Mouse (Mus musculus): ENCODE data around the gene Adgrg5.

Gene Adgrg5

DNA sequence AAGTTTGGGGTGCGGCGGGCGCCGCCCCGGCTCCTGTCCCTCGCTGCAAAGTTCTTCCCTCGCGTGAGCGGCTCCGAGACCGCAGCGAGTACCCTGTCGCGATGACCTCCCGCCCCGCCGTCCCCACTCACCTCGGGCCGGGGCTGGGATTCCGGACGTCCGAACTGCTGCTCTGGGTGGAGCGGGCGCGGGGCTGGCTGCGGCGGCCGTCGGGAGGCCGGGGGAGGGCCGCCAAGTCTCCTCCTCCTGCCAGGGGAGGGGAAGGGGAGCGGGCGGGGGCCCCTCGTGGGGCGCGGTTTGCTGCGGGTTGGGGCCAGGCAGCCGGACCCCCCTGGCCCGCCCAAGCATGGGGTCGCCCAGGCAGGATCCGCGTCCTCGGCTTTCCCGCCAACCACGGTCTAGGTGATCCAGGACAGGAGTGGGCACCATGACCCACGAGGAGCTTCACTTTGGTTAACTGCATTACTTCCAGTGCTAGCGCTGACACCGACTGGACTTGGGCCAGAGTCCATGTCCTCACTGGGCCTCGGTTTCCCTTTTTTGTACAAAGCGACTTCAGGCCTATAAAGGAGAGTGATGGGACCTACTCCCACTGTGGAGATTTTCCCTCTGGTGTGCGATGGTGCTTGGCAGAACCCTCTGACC lies 5.5 kb upstream of the Adgrg5 start, which contains the start of gene Ccdc102a:
TSS of gene Ccdc102a (minus strand) at position 248 of the 645 bp plus-strand sequence.
- no peak for DNase-seq

DNA sequence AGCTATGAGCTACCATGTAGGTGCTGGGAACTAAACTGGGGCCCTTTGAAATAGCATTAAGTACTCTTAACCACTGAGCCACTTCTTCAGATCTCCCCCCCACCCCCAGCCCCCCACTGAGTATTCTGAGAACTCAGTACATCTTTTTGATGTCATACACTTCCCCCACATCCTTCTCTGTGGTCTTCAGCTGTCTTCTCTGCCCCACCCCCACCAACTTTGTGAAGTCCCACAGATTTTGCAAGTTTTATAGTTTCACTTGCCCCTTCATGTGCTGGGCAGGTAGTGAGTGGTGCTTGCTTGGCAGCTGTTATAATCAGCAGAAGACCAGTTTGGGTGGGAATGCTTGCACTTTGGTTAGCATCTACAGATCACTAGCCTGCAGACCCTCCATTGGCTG lies 4.2 kb upstream of the Adgrg5 start:
- no peak for DNase-seq

DNA sequence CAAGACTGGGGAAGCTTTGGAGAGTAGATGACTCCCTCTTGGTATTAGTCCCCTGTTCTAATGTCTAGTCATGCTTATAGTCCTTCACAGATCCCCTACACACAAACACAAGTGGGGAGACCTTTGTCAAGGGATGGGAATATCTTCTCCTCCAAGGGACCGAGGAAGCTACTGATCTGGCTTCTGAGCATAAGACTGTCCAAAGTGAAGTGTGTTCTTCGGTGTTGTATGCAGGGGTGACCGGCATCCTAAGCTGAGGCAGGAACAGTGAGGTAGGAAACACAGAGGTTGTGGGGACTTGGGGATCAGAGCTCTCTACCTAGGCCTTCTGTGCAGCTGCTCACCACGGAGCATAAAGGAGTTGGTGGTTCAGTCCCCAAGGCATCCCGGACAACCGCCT lies 1.3 kb upstream of the Adgrg5 start:
- DNase-seq: no peak

DNA sequence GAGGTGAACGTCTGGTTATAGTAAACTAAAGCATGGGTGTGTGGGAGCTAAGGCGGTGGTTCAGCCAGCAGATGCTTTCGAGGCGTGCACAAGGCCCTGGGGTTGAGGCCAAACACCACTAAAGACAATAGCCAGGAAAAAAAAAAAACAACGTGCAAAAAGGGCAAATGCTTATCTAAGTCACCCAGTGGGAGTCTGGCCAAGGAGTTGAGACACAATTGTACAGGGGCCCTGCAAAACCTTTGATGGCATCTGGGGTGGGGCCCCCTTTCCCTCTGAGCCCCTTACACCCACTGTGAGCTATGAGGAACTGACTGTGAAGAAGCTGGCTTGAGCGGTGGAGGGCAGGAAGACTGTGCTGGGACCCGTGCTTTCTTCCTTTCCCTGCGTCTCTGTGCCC lies 892 bp upstream of the Adgrg5 start:
- DNase-seq: no peak

DNA sequence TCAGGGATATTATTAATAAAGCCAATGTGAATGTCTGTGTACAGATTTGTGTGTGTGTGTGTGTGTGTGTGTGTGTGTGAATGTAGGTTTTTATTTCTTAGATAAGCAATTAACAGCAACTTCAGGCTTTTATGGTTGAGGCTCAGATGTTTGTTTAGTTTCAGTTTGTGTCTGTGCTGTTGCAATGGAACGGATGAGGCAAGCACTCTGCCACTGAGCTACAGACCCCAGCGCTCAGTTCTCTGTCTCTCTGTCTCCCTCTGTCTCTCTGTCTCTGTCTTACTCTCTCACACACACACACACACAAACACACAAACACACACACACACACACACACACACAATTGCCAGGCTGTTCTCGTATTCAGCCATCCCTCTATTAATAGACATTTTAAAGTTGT lies 4.7 kb downstream of the Adgrg5 start:
- no peak for DNase-seq

DNA sequence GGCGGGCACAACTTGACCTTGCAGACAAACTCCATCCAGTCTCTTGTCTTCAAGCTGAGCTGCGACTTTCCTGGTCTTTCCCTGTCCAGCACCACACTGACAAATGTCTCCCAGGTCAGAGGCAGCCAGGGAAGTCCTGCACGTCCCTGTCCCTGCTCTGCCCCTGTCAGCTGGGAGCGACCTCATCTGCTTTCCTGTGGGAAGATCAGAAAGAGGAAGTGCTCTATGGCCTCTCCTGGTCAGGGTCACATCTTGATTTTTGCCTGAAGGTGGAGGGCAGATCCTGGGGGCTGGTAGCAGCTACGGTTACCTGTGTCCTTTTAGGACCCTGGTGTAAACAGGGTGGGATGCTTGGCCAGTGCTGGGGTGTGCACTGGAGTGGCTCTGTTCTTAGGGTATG lies 10.4 kb downstream of the Adgrg5 start:
- no peak for DNase-seq

DNA sequence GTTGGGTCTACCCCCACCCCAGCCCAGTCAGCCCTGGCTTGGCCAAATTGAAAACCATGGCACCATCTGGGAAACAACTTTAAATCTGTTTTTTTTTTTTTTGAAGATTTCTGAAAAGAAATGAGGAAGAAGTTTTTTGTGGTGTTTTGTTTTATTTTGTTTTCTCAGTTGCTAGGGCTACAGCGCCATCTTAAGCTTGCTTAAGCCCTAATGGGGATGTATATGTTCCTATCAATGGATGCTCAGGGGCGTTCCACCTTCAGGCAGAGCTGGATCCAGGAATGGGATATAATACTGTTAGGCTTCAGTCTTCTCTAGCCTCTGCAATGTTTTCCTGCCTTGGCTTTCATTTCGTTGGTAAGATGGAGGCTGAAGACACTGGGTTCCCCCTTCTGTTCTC lies 11.7 kb downstream of the Adgrg5 start:
- no peak for DNase-seq

DNA sequence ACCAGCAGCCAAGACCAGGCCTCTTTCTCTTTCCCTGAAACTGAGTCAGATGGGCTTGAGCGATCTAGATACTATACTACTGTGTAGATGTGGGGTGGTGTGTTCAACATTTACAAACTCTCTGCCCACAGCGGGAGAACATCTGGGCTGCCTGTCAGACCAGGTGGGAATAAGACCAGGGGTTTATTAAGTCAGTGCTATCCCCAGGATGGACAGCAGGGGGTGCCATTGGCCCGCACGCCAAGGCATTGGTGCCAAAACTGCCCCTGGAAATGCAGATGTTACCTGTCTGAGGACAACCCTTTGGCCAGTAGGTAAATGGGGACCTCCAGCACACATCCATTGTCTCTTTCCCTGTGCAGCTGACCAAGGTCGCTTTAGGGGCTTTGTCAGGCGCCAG lies 19.1 kb downstream of the Adgrg5 start:
- DNase-seq: peak; percentile 74

DNA sequence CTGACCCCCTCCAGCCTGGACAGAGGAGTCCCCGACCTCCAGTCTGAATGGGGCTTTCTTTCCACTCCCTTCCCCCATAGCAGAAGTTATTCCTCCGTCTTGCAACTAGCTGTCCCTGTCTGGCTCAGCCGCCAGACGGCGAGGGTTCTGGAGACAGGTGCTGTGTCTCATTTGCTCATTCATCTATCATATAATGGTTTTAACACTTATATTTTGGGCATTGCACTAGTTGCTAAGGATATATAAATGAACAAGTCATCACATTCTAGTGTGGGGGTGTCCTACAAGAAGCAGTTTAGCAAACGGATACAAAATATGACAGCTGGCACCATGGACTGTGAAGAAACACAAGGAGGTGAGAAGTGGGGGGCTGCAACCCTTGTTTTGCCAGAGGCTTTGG lies 21.7 kb downstream of the Adgrg5 start:
- no peak for DNase-seq

DNA sequence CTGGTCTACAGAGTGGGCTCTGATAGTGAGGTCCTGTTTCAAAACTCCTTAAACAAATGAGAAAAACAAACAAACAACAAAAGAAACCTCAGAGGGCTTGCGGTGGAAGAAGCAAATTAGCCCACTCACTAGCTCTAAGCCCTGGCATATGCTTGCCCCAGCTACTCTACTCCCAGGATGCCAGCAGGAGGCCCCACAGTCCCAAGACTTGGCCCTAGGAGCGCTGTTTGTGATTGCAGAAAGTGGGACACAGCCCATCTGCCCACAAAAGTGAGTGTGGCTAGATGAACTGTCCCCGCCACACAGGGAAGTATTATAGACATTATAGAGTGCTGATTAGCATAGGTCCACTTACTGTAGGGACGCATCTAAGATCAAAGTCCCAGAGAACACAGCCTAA lies 24.9 kb downstream of the Adgrg5 start:
- no peak for DNase-seq

DNA sequence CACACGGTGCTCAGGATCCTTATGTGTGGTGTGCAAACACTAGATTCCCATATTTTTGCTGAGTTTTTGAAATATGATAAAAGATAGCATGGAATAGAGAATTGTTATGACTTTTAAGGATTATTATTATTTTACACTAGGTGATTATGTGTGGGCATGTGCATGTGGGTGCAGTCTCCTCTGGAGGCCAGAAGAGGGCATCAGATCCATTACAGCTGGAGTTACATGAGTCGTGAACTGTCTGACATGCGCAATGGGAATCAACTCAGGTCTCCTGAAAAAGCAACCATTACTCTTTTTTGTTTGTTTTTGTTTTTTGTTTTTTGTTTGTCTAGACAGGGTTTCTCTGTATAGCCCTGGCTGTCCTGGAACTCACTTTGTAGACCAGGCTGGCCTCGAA lies 25.5 kb downstream of the Adgrg5 start:
- no peak for DNase-seq

DNA sequence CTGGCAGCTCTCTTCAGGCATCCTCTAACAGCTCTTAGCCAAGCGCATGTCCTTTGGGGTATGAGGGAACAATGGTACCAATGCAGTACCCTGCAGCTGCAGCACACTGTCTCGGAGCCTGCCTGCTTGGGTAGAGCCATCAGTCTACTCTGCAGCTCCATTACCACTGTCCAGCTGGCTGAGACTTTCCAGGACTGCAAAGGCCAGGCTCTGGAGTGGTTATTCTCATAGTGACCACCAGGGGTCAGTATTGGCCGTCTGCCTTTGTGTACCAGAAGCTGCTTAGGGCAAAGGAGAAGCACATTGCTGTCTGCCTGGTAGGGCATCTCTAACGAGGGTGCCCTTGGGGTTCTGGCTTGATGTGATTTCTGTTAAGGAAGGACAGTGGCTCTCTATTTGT lies 26.6 kb downstream of the Adgrg5 start:
- DNase-seq: peak; percentile 88

DNA sequence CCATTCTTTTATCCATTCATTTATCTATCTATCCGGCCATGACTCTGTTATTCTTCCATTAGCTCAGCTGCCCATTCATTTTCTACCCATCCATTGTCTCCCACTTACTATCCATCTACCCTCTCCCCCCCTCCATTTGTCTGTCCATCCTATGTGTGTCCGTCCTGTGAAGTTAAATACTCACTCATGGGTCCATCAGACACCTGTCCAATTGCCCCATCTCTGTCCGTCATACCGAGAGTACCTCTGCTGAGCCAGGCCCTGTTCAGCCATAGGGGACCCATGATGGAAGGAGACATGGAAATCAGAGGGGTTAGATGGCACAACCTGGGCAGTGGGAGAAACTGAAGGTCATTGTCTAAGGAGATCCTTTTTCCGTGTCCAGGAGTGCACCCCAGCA lies 27.0 kb downstream of the Adgrg5 start:
- DNase-seq: no peak

DNA sequence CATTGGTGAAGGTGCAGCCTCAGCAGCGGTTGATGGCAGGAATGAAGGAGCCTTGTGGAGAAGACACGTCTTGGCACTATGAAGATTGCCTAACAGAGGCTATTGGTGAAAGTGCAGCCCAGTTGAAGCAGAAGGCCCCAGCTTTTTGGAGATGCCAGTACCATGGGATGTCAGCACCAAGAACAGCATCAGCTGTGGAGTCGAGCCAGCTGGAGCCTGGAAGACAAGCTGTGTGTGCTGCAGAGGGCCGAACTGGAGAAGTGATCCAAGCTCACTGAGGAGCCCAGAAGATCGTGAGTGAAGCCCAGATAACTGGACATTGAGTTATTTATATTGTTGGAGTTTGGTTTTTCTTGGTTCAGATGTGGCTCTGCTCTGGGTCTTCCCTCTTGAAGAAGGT lies 28.6 kb downstream of the Adgrg5 start:
- no peak for DNase-seq

DNA sequence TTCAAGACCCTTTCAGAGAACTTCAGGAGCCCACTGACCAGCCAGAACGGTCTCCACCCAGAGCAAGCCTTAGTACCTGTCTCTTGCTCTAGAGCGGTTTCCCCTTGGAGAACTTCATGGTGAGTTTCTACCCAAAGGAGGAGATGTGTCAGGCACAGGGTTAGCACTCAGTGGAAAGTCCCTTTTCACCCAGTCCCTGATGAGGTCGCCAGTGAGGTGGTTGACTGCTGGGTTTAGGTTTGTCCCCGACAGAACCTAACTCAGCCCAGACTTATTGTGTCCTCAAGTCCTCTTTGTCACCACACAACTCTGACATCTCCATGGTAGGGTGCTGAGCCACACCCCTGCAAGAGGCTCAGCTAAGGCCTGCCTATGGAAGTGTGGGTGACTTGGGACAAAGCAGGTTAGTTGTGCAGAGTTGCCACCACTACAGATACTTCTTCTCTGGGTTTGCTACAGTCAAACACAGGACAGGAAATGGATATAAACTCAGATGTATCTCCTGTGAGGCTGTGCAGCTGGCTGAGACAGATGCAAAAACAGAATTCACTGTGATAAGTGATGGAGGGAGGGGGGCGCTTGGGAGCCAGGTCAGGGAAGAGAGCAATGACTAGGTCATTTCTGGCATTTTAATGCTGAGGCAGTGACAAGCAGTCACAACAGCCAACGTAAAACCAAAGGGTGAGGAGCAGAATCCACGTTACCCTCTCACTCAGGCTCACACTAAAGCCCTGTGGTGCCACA lies 30.3 kb downstream of the Adgrg5 start:
- no peak for DNase-seq

DNA sequence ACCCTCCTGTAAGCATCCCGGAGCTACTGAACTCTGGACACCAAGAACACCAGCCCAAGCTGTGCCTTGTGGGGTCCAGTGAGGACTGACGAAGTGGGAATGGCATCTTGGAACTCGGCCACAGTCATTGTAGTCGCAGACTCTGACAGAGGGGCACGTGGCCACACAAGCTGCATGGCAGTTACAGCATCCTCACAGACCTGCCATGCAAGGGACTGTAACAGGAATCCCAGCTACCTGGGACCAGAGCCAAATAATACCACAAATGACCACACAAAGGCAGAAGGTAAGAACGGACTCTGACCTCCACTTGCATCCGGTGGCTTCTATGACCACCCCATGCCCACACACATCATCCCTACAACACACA lies 30.9 kb downstream of the Adgrg5 start:
- no peak for DNase-seq

DNA sequence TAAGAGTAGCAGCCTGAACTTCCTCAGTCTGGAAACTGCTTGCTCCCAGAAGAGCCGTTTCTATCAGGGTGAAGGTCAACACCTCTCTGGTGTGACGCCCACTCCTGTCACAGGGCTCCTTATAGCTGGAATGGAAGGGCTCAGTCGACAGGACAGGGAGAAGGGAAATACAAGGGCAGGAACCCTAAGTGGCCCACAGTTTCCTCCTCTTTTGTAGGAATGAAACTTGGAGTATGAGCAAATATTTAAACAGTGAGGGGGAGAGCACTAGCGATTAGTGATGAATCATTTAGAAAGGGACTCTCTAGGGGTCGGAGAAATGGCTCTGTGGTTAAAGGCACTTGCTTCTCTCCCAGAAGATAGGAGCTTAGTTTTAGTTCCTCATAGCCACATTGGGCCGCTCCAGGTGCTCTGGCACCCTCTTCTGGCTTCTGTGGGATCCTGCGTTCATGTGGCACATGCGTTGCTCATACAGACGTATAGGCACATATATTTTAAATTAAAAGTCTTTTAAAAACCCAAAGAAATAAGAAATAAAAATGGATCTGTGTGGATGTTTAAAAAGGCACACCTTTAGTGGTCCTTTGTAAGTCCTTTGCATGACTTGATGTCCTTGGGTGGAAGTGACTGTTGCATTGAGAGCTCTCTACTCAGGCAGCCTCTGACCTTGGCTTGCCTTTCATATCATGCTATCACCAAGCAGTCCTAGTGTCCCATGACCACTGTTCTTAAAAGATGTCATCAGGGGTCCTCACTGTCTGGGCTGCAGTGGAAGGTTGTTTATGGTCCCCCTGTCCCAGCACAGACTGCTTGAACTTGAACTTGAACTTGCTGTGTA lies 31.6 kb downstream of the Adgrg5 start:
- DNase-seq: peak; percentile 60

DNA sequence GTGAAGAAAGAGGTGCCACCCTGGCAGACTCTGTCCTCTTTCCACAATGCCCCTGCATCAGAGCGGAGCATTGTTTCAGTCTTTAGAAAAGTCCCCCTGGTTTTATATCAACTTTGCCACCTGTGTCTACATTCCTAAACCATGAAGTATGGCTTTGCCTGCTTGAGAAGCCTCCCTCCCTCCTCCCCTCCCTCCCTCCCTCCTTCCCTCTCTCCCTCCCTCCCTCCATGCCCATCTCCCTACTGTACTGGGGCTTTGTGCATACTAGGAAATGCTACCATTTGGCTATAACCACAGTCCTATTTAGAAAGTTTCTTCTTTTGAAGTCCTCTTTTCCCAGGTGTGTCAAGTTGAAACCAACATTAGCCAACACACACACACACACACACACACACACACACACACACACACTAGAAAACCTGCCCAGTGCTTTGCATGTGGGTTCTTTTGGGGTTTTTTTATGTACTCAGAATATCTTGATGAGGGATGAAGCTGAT lies 32.6 kb downstream of the Adgrg5 start:
- no peak for DNase-seq

DNA sequence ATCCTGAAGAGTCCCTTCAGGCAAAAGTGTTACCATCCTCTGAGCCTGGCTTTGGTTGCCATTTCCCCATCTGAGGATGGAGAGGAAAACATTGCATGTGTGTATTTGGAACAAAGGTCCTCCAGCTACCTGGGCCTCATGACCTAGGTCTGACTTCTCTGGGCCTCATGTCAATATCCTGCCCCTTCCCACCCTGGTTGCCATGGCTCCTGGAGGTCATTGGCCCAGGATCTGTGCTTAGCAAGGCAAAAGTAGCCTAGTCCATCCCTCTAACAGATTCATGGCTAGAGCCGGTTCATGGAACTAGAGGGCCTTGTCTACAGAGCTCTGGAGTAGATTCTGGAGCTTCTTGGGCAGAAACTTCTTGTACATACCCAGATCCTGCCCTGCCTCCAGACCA lies 38.7 kb downstream of the Adgrg5 start:
- DNase-seq: peak; percentile 66

DNA sequence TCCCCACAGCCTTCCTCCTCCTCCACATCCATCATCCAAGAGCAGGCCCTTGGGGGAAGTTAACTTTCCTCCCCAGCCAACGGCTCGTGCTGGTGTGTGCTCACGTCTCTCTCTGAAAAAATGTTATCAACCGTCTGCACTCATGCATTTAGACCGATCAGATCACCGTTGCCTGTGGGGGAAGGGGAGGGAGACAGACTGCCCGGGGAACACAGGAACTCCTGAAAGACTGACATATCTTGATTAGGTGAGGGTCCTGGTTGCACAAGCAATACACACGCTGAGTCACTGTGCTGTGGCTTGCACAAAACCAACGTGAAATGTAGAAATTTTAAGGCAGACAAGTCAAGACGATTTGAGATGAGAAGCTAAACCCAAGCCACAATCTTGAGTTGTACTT lies 41.3 kb downstream of the Adgrg5 start:
- no peak for DNase-seq

DNA sequence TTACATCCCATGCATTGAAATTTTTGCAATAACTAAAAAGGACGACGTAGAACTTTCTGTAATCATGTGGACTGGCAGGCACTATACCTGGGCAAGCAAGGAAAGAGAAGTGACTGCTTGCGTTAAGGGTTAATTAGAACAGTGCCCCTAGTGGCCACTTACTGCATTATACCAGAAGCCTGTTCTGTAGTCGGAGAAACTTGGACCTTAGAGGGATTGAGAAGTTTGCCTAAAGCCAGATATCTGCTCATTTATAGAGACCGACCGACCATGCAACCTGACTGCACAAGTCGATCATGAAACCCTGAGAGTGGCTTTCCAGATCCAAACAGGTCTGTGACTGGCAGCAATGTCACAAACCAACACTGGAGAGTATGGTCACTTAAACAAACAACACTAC lies 43.1 kb downstream of the Adgrg5 start:
- peak; percentile 82 for DNase-seq

DNA sequence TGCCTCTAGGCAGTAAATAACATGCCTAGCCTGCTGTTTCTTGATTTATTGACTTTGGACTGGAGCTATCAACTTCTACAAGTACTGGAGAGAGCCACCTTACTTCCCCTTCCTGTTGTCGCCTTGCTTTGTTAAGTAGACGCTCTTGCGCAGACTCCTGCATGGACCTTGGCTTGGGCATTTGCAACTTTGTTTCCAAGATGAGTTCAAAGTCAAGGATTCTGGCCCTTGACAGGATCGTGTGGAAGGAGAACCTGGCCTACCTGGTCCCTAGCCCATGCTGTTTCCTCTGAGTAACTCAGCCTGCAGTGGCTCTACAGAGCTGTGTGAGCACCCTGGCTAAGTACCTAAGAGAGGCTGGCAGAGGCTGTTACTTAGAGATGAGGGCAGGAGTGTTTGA lies 43.6 kb downstream of the Adgrg5 start:
- peak; percentile 83 for DNase-seq

DNA sequence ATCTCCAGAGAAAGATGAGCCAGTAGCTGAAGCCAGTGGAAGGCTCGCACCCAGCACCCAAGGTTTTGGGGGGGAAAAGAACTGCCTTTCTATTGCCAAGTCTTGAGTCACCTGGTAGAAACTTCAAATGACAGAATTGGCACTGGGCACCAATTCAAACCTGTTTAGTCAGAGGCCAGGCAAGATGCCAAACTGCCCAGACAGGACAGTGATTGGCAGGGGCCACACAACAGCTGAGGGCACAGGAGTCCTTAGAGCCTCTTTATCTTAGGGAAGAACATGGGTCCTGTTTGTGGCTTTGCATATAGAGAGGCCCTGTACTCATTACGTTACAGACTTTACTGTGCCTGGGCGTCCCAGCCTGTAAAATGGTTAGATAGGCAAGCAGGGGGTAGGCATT lies 44.1 kb downstream of the Adgrg5 start:
- peak; percentile 90 for DNase-seq

DNA sequence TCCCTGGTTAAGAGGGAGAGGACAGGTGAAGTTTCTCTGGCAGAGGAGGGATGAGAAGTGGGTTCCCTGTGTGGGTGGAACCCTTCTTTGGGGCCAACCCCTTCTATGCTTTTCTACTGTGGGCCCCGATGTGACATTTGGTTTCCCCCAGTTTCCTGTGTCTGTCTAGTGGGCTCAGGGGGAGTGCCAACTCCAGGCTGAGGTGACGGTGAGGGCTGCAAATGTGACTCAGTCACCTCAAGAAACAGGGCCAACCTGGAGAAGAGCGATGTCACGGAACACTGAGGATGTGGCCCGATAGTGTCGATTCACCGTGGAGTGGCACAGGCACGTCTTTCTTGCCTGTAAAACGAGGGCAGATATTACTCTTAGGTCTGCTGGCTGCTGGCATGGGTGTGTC lies 49.8 kb downstream of the Adgrg5 start:
- no peak for DNase-seq
